Mouse (Mus musculus) MEL (cell line): ENCODE data around the gene Esr1. TPM values are rescaled to one million over a fixed set of nuclear protein-coding genes. Genes with fewer than 3 reads are reported as not detected.

Source experiments
- DNase-seq: peaks from one replicate; pipeline ENCODE4 v3.0.0; 2011; ENCODE audit warnings: low read depth, low spot score
- H3K27ac ChIP-seq: 2 replicates; pipeline ENCODE4 v1.5.1; 2012; ENCODE audit warnings: low read depth, mild to moderate bottlenecking, control low read depth, low read length, moderate library complexity; ENCODE audit not compliant: control insufficient read depth
- H3K27me3 ChIP-seq, 2 experiments: fragments of 150-350 bp in 1 of 2; sonication (generic) in 1 of 2; 2 replicates each; pipeline ENCODE4 v1.6.1; 2012; ENCODE audit warnings: low read length in 2 of 2, mild to moderate bottlenecking in 2 of 2, improper control_type of control experiment in 1 of 2, moderate library complexity in 1 of 2; ENCODE audit not compliant: insufficient read depth in 2 of 2, control insufficient read depth in 1 of 2
- H3K36me3 ChIP-seq, 2 experiments: 2 replicates each; pipeline ENCODE4 v1.6.1; 2012 to 2014; ENCODE audit warnings: low read length in 2 of 2, improper control_type of control experiment in 1 of 2, inconsistent platforms in 1 of 2, mild to moderate bottlenecking in 1 of 2; ENCODE audit not compliant: insufficient read depth in 2 of 2, control insufficient read depth in 1 of 2
- H3K4me1 ChIP-seq, 2 experiments: fragments of 150-350 bp in 1 of 2; sonication (generic) in 1 of 2; 2 replicates each; pipeline ENCODE4 v1.6.1; 2012; ENCODE audit warnings: low read length in 2 of 2, improper control_type of control experiment in 1 of 2, mild to moderate bottlenecking in 1 of 2; ENCODE audit not compliant: insufficient read depth in 2 of 2, control insufficient read depth in 1 of 2
- H3K4me3 ChIP-seq, 2 experiments: fragments of 150-350 bp in 1 of 2; sonication (generic) in 1 of 2; 2 replicates each; pipeline ENCODE4 v1.5.1; 2012; ENCODE audit warnings: low read depth in 2 of 2, low read length in 2 of 2, mild to moderate bottlenecking in 2 of 2, moderate library complexity in 2 of 2, control low read depth in 1 of 2, improper control_type of control experiment in 1 of 2; ENCODE audit not compliant: control insufficient read depth in 1 of 2, insufficient read depth in 1 of 2
- H3K79me2 ChIP-seq: 2 replicates; pipeline ENCODE4 v1.6.1; 2012; ENCODE audit warnings: mild to moderate bottlenecking, low read length, moderate library complexity; ENCODE audit not compliant: control insufficient read depth, poor library complexity, insufficient read depth
- H3K9ac ChIP-seq: 2 replicates; pipeline ENCODE4 v1.6.1; 2012; ENCODE audit warnings: low read depth, mild to moderate bottlenecking, control low read depth, low read length, moderate library complexity; ENCODE audit not compliant: control insufficient read depth, poor library complexity, severe bottlenecking
- H3K9me3 ChIP-seq: fragments of 150-350 bp; sonication (generic); replicated peaks from 2 replicates; pipeline ENCODE4 v1.6.1; 2012; ENCODE audit warnings: mild to moderate bottlenecking, low read length, improper control_type of control experiment, moderate library complexity; ENCODE audit not compliant: insufficient read depth
- E2F4 ChIP-seq: IDR thresholded peaks from 2 replicates; pipeline ENCODE4 v1.6.1; 2011; ENCODE audit warnings: low read depth, low read length, improper control_type of control experiment, borderline replicate concordance
- ELF1 ChIP-seq: IDR thresholded peaks from 2 replicates; pipeline ENCODE4 v1.6.1; 2014; ENCODE audit warnings: low read depth, mild to moderate bottlenecking, inconsistent platforms, low read length, improper control_type of control experiment, moderate library complexity
- EP300 ChIP-seq, 2 experiments: IDR thresholded peaks; 2 replicates each; pipeline ENCODE4 v1.6.1; 2011; ENCODE audit warnings: improper control_type of control experiment in 2 of 2, low read length in 2 of 2, low read depth in 1 of 2, mild to moderate bottlenecking in 1 of 2
- ETS1 ChIP-seq: IDR thresholded peaks from 2 replicates; pipeline ENCODE4 v1.6.1; 2012; ENCODE audit warnings: low read depth, mild to moderate bottlenecking, inconsistent platforms, low read length, improper control_type of control experiment, moderate library complexity
- GATA1 ChIP-seq: IDR thresholded peaks from 2 replicates; pipeline ENCODE4 v1.6.1; 2011; ENCODE audit warnings: low read depth, low read length, improper control_type of control experiment
- KAT2A ChIP-seq: conservative IDR thresholded peaks from 2 replicates; pipeline ENCODE4 v1.6.1; 2012; ENCODE audit warnings: low read depth, low read length, improper control_type of control experiment, inconsistent platforms
- MAFK ChIP-seq: IDR thresholded peaks from 2 replicates; pipeline ENCODE4 v1.6.1; 2011; ENCODE audit warnings: low read depth, mild to moderate bottlenecking, low read length, improper control_type of control experiment, borderline replicate concordance
- MAX ChIP-seq: IDR thresholded peaks from 2 replicates; pipeline ENCODE4 v1.6.1; 2011; ENCODE audit warnings: low read length, improper control_type of control experiment
- MYB ChIP-seq: IDR thresholded peaks from 2 replicates; pipeline ENCODE4 v1.6.1; 2011; ENCODE audit warnings: mild to moderate bottlenecking, low read depth, low read length, improper control_type of control experiment
- MYC ChIP-seq: IDR thresholded peaks from 2 replicates; pipeline ENCODE4 v1.6.1; 2011; ENCODE audit warnings: low read depth, mild to moderate bottlenecking, low read length, improper control_type of control experiment, moderate library complexity
- NELFE ChIP-seq: IDR thresholded peaks from 2 replicates; pipeline ENCODE4 v1.6.1; 2011; ENCODE audit warnings: low read depth, low read length, improper control_type of control experiment
- NRF1 ChIP-seq: IDR thresholded peaks from 2 replicates; pipeline ENCODE4 v1.6.1; 2014; ENCODE audit warnings: low read depth, mild to moderate bottlenecking, inconsistent platforms, low read length, improper control_type of control experiment, moderate library complexity; ENCODE audit not compliant: poor library complexity, insufficient read depth, severe bottlenecking
- POLR2A ChIP-seq, 2 experiments: IDR thresholded peaks; 2 replicates each; pipeline ENCODE4 v1.6.1; 2011 to 2012; ENCODE audit warnings: low read length in 2 of 2, mild to moderate bottlenecking in 2 of 2, control low read depth in 1 of 2, improper control_type of control experiment in 1 of 2, low read depth in 1 of 2, moderate library complexity in 1 of 2; ENCODE audit not compliant: control insufficient read depth in 1 of 2, insufficient read depth in 1 of 2, poor library complexity in 1 of 2
- POLR2AphosphoS2 ChIP-seq: IDR thresholded peaks from 2 replicates; pipeline ENCODE4 v1.6.1; 2011; ENCODE audit warnings: low read length, improper control_type of control experiment
- POLR2AphosphoS5 ChIP-seq: IDR thresholded peaks from 2 replicates; pipeline ENCODE4 v1.6.1; 2012; ENCODE audit warnings: low read depth, borderline replicate concordance, mild to moderate bottlenecking, inconsistent platforms, low read length, moderate library complexity, mixed read lengths
- RAD21 ChIP-seq: IDR thresholded peaks from 2 replicates; pipeline ENCODE4 v1.6.1; 2011; ENCODE audit warnings: mild to moderate bottlenecking, low read depth, low read length, improper control_type of control experiment
- RCOR1 ChIP-seq: IDR thresholded peaks from 2 replicates; pipeline ENCODE4 v1.6.1; 2012; ENCODE audit warnings: low read depth, mild to moderate bottlenecking, inconsistent platforms, low read length, improper control_type of control experiment
- SMC3 ChIP-seq: IDR thresholded peaks from 2 replicates; pipeline ENCODE4 v1.6.1; 2011; ENCODE audit warnings: low read depth, low read length, improper control_type of control experiment
- TBP ChIP-seq: IDR thresholded peaks from 2 replicates; pipeline ENCODE4 v1.8.0; 2011; ENCODE audit warnings: low read depth, low read length, improper control_type of control experiment
- UBTF ChIP-seq: IDR thresholded peaks from 2 replicates; pipeline ENCODE4 v1.6.1; 2012; ENCODE audit warnings: low read depth, mild to moderate bottlenecking, inconsistent platforms, low read length, improper control_type of control experiment, moderate library complexity, borderline replicate concordance; ENCODE audit not compliant: insufficient read depth
- ZC3H11A ChIP-seq: IDR thresholded peaks from 2 replicates; pipeline ENCODE4 v1.6.1; 2012; ENCODE audit warnings: low read depth, mild to moderate bottlenecking, inconsistent platforms, low read length, improper control_type of control experiment
- polyA plus RNA-seq, 2 experiments: library from polyadenylated mRNA; stranded (reverse) in 1 of 2; unstranded in 1 of 2; fragments of >175 nt in 1 of 2; fragments of >200 nt in 1 of 2; gene quantifications; 2 replicates each; pipeline versions ENCODE4 v1.2.1 to v1.2.4; 2012; ENCODE audit warnings: low replicate concordance in 2 of 2, low read depth in 1 of 2; ENCODE audit not compliant: insufficient read length in 2 of 2, insufficient read depth in 1 of 2, missing spikeins in 1 of 2
- total RNA-seq: library from RNA; depleted of rRNA; stranded (reverse); fragments of 300-350 nt; gene quantifications from 2 replicates; pipeline ENCODE4 v1.2.3, GENCODE M21; 2012

Esr1 gene
- total and polyA plus RNA-seq, 3 experiments, result 0.65 to 0.69 TPM; not detected in 1

DNA sequence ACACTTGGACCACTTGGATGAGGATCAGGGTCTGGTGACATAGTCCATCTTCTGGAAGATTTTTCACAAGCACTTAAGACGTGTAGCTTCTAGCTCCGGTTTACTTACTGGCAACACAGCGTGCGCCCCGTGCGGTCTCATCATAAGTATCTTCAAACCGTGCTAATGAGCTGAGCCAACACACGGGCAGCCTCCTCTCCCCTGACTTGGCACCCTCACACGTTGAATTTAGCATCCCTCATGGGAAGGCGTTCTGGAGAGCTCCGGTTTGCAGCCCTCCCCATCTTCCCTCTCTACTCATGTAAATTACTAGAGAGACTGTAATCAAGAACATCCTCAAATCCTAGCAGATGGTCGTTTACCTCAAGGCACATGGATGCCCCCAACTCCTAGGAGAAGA lies 12.5 kb upstream of the Esr1 start:
- peaks cover 0 to 2% of the 10 kb centered on the region in 2 experiments; a peak in 1 of 4 replicates for H3K36me3 ChIP-seq

DNA sequence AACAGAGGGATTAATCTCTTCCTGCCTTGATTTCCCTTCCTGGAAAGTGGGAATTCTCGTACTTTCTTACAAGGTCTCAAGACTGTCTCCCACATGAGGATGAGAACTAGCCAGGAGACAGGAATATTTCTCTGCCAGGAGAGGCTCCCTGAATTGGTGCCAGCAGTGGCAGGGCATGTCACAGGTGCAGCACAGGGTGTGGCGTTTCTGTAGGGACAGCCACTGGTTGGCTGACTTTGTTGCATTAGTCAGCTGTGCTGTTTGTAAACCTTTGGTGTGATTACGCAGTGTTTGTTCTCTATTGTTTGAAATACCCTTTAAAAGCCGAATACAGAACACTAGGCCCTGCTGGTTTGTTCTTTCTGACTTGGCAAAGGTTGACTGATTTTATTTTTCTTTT lies 11.8 kb upstream of the Esr1 start:
- Histone ChIP-seq H3K4me3 (no peak overlapping the region), H3K79me2 (no peaks in the 10 kb centered on the region), H3K27ac (no peak overlapping the region), H3K27me3 (no peaks in the 10 kb centered on the region), H3K4me1 (peaks cover 0 to 3% of the 10 kb centered on the region in 2 experiments; a peak in 1 of 4 replicates), H3K36me3 (peaks cover 0 to 2% of the 10 kb centered on the region in 2 experiments; a peak in 1 of 4 replicates), H3K9me3 (no peaks in the 10 kb centered on the region), H3K9ac (no peak overlapping the region)
- no peak for TF ChIP-seq ETS1
- TF ChIP-seq ELF1, result no peak
- TF ChIP-seq POLR2AphosphoS2, result no peak
- no peak for TF ChIP-seq EP300 (IDR thresholded peaks at IDR 0.05; ENCODE audit: low read depth in 1 of 2, low read length in 2 of 2)
- TF ChIP-seq POLR2A (IDR thresholded peaks at IDR 0.05; ENCODE audit: control insufficient read depth in 1 of 2, insufficient read depth in 1 of 2, low read depth in 1 of 2, low read length in 2 of 2, poor library complexity in 1 of 2), result no peak
- TF ChIP-seq E2F4, result no peak
- no peak for TF ChIP-seq UBTF
- TF ChIP-seq GATA1, result no peak
- TF ChIP-seq TBP, result no peak
- no peak for TF ChIP-seq MAFK
- no peak for TF ChIP-seq NRF1
- TF ChIP-seq KAT2A, result no peak
- no peak for TF ChIP-seq ZC3H11A
- no peak for TF ChIP-seq MAX
- DNase-seq, result no peak

More for the DNA sequence above, 12.5 kb upstream of the Esr1 start:
- H3K79me2 ChIP-seq, result no peaks in the 10 kb centered on the region
- H3K9ac ChIP-seq, result no peak overlapping the region
- H3K4me3 ChIP-seq, result no peak overlapping the region
- no peaks in the 10 kb centered on the region for H3K27me3 ChIP-seq
- no peaks in the 10 kb centered on the region for H3K9me3 ChIP-seq
- no peak for DNase-seq
- peaks cover 0 to 3% of the 10 kb centered on the region in 2 experiments; a peak in 1 of 4 replicates for H3K4me1 ChIP-seq
- TF ChIP-seq MYB, result no peak
- TF ChIP-seq ETS1, result no peak
- TF ChIP-seq RAD21, result no peak
- TF ChIP-seq MAFK, result no peak
- no peak for TF ChIP-seq SMC3
- TF ChIP-seq POLR2AphosphoS2, result no peak
- no peak for TF ChIP-seq POLR2AphosphoS5
- TF ChIP-seq MYC, result no peak
- TF ChIP-seq NRF1, result no peak
- no peak for TF ChIP-seq NELFE
- TF ChIP-seq RCOR1, result no peak
- no peak overlapping the region for H3K27ac ChIP-seq
